Mouse (Mus musculus): ENCODE measurements around the gene Lin7c. TPM values are rescaled to one million over a fixed set of nuclear protein-coding genes. Genes with fewer than 3 reads are reported as not detected.

Lin7c gene
- polyA plus RNA-seq, 2 experiments = 7.2 to 17.3 TPM

- 81% methylated on average over 8 of the region's 8 CpGs for WGBS (ENCODE audit: insufficient replicate concordance)
- TF ChIP-seq EP300 (IDR thresholded peaks at IDR 0.05; ENCODE audit: low read depth) = no peak
- no peak for TF ChIP-seq CTCF (IDR thresholded peaks at IDR 0.05; ENCODE audit: low read depth)
- H3K9me3 ChIP-seq (ENCODE audit: control insufficient read depth, low read length) = no peaks in the 10 kb centered on the region
- H3K36me3 ChIP-seq (replicated peaks; ENCODE audit: control insufficient read depth, insufficient read depth, low read depth) = no peaks in the 10 kb centered on the region
- ATAC-seq (ENCODE audit: insufficient read depth) = no peak
- no peak overlapping the region for H3K4me3 ChIP-seq (ENCODE audit: insufficient read depth in 1 of 2, low read depth in 2 of 2, low read length in 2 of 2)
- DNase-seq (ENCODE audit: low read depth in 3 of 3, low spot score in 3 of 3) = no peak
- H3K4me1 ChIP-seq (replicated peaks; ENCODE audit: control insufficient read depth in 2 of 2, insufficient read depth in 2 of 2, low read length in 1 of 2) = peaks cover 0 to 2% of the 10 kb centered on the region in 2 experiments; a peak in 1 of 4 replicates
- no peak overlapping the region for H3K4me2 ChIP-seq (ENCODE audit: low read depth)
- no peak overlapping the region for H3K27ac ChIP-seq
- H3K9ac ChIP-seq (replicated peaks) = no peak overlapping the region
- no peaks in the 10 kb centered on the region for H3K27me3 ChIP-seq (ENCODE audit: control insufficient read depth, insufficient read depth, low read length)
Observed at GRCm38 (mm10) chr2:109942810-109943570, 52.3 kb downstream of the Lin7c start.

GRCm38 (mm10) chr2:109944995-109945394, 54.3 kb downstream of the Lin7c start:
- TF ChIP-seq CTCF (IDR thresholded peaks at IDR 0.05; ENCODE audit: low read depth) (no peak), EP300 (IDR thresholded peaks at IDR 0.05; ENCODE audit: low read depth) (no peak)
- peaks cover 0 to 2% of the 10 kb centered on the region in 2 experiments; a peak in 1 of 4 replicates for H3K4me1 ChIP-seq (replicated peaks; ENCODE audit: control insufficient read depth in 2 of 2, insufficient read depth in 2 of 2, low read length in 1 of 2)
- no peak overlapping the region for H3K27ac ChIP-seq
- H3K9me3 ChIP-seq (ENCODE audit: control insufficient read depth, low read length) = no peaks in the 10 kb centered on the region
- 60% methylated on average over 9 of the region's 9 CpGs for WGBS (ENCODE audit: insufficient replicate concordance)
- ATAC-seq (ENCODE audit: insufficient read depth) (no peak), DNase-seq (ENCODE audit: low read depth in 3 of 3, low spot score in 3 of 3) (no peak)
- no peak overlapping the region for H3K4me2 ChIP-seq (ENCODE audit: low read depth)
- H3K27me3 ChIP-seq (ENCODE audit: control insufficient read depth, insufficient read depth, low read length) = no peaks in the 10 kb centered on the region
- H3K4me3 ChIP-seq (ENCODE audit: insufficient read depth in 1 of 2, low read depth in 2 of 2, low read length in 2 of 2) = no peak overlapping the region
- H3K36me3 ChIP-seq (replicated peaks; ENCODE audit: control insufficient read depth, insufficient read depth, low read depth) = no peaks in the 10 kb centered on the region
- no peak overlapping the region for H3K9ac ChIP-seq (replicated peaks)

DNA sequence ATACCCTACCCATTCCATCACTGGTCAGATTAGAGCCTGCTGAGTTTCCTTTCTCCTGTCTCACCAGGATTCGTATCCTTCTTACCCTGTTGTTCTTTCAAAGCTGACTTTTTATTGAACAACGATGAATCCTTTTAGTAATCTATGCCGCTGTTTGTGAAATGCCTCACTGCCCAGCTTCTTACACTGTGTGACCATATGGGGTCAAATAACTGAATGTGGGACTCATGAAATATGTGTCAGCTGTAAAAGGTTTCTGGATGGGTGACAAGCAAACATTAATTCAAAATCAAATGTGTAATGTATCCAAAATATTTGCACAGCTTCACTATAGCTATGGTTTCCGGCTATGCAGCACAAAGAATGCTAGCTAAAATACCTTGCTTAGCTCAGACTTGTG, 54.9 kb downstream of the Lin7c start:
- no peaks in the 10 kb centered on the region for H3K9me3 ChIP-seq (ENCODE audit: control insufficient read depth, low read length)
- H3K4me3 ChIP-seq (ENCODE audit: insufficient read depth in 1 of 2, low read depth in 2 of 2, low read length in 2 of 2) = no peak overlapping the region
- ATAC-seq (ENCODE audit: insufficient read depth) = no peak
- peaks cover 0 to 2% of the 10 kb centered on the region in 2 experiments; a peak in 1 of 4 replicates for H3K4me1 ChIP-seq (replicated peaks; ENCODE audit: control insufficient read depth in 2 of 2, insufficient read depth in 2 of 2, low read length in 1 of 2)
- TF ChIP-seq EP300 (IDR thresholded peaks at IDR 0.05; ENCODE audit: low read depth) (no peak), CTCF (IDR thresholded peaks at IDR 0.05; ENCODE audit: low read depth) (no peak)
- DNase-seq (ENCODE audit: low read depth in 3 of 3, low spot score in 3 of 3) = no peak
- WGBS (ENCODE audit: insufficient replicate concordance) = 76% methylated on average over 4 of the region's 4 CpGs
- H3K4me2 ChIP-seq (ENCODE audit: low read depth) = no peak overlapping the region
- no peaks in the 10 kb centered on the region for H3K27me3 ChIP-seq (ENCODE audit: control insufficient read depth, insufficient read depth, low read length)
- no peaks in the 10 kb centered on the region for H3K36me3 ChIP-seq (replicated peaks; ENCODE audit: control insufficient read depth, insufficient read depth, low read depth)
- no peak overlapping the region for H3K9ac ChIP-seq (replicated peaks)
- H3K27ac ChIP-seq = no peak overlapping the region

DNA sequence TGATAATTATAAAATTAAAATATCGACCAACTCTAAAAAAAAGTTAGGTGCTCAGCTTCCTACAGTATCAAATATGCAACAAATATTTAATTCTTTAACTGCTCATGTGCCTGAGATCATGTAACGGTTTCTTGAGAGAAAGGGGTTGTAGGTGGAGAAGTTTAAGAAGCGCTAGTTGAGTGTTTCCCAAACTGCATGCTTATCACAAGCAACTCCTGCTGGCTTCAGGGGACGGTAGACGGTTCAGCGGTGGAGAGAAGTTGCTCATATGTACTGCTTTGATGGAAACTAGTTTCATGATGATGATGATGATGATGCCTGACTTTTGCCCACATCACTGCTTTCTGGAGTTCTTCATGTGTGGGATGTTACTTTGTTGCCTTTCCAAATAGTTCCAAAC, 55.8 kb downstream of the Lin7c start:
- no peak overlapping the region for H3K9ac ChIP-seq (replicated peaks)
- H3K4me2 ChIP-seq (ENCODE audit: low read depth) = no peak overlapping the region
- H3K27ac ChIP-seq = no peak overlapping the region
- no peaks in the 10 kb centered on the region for H3K36me3 ChIP-seq (replicated peaks; ENCODE audit: control insufficient read depth, insufficient read depth, low read depth)
- ATAC-seq (ENCODE audit: insufficient read depth) = no peak
- H3K4me1 ChIP-seq (replicated peaks; ENCODE audit: control insufficient read depth in 2 of 2, insufficient read depth in 2 of 2, low read length in 1 of 2) = peaks cover 0 to 9% of the 10 kb centered on the region in 2 experiments; a peak in 3 of 4 replicates
- no peak for TF ChIP-seq EP300 (IDR thresholded peaks at IDR 0.05; ENCODE audit: low read depth)
- TF ChIP-seq CTCF (IDR thresholded peaks at IDR 0.05; ENCODE audit: low read depth) = no peak
- H3K9me3 ChIP-seq (ENCODE audit: control insufficient read depth, low read length) = no peaks in the 10 kb centered on the region
- no peaks in the 10 kb centered on the region for H3K27me3 ChIP-seq (ENCODE audit: control insufficient read depth, insufficient read depth, low read length)
- WGBS (ENCODE audit: insufficient replicate concordance) = 66% methylated on average over 6 of the region's 6 CpGs
- DNase-seq (ENCODE audit: low read depth in 3 of 3, low spot score in 3 of 3) = no peak
- H3K4me3 ChIP-seq (ENCODE audit: insufficient read depth in 1 of 2, low read depth in 2 of 2, low read length in 2 of 2) = no peak overlapping the region

DNA sequence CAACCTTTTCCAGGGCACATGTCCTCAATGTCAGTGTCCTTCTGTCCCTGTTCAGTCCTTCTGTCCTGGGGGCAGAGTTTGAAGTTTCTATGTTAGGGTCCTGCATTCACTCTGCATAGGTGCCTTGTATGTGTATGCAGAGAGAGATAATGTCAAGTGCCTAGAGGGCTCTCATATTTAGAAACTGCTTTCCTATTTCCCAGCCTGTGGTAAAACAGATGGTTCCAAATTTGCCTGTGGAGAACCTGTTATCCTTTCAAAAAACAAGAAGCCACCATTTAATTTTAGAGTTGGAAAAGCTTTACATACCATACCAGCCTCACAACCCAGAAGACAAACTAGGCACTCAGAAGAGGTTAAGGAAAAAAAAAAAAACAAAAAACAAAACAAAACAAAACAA, 58.9 kb downstream of the Lin7c start:
- no peaks in the 10 kb centered on the region for H3K27me3 ChIP-seq (ENCODE audit: control insufficient read depth, insufficient read depth, low read length)
- ATAC-seq (ENCODE audit: insufficient read depth) = no peak
- H3K9me3 ChIP-seq (ENCODE audit: control insufficient read depth, low read length) = no peaks in the 10 kb centered on the region
- TF ChIP-seq CTCF (IDR thresholded peaks at IDR 0.05; ENCODE audit: low read depth) (no peak), EP300 (IDR thresholded peaks at IDR 0.05; ENCODE audit: low read depth) (no peak)
- no peak overlapping the region for H3K4me2 ChIP-seq (ENCODE audit: low read depth)
- H3K9ac ChIP-seq (replicated peaks) = no peak overlapping the region
- no peak for DNase-seq (ENCODE audit: low read depth in 3 of 3, low spot score in 3 of 3)
- H3K27ac ChIP-seq = no peak overlapping the region
- no peak overlapping the region for H3K4me3 ChIP-seq (ENCODE audit: insufficient read depth in 1 of 2, low read depth in 2 of 2, low read length in 2 of 2)
- H3K36me3 ChIP-seq (replicated peaks; ENCODE audit: control insufficient read depth, insufficient read depth, low read depth) = no peaks in the 10 kb centered on the region
- H3K4me1 ChIP-seq (replicated peaks; ENCODE audit: control insufficient read depth in 2 of 2, insufficient read depth in 2 of 2, low read length in 1 of 2) = peaks cover 0 to 30% of the 10 kb centered on the region in 2 experiments; a peak in 3 of 4 replicates
